Mouse (Mus musculus) MEL (cell line): Measurements from ENCODE around the gene Manba. TPM values are rescaled to one million over a fixed set of nuclear protein-coding genes. Genes with fewer than 3 reads are reported as not detected.

Experiments
- DNase-seq: peaks from one replicate; pipeline ENCODE4 v3.0.0; 2011; ENCODE audit warnings: low read depth, low spot score
- H3K27ac ChIP-seq: 2 replicates; pipeline ENCODE4 v1.5.1; 2012; ENCODE audit warnings: low read depth, mild to moderate bottlenecking, control low read depth, low read length, moderate library complexity; ENCODE audit not compliant: control insufficient read depth
- H3K27me3 ChIP-seq, 2 experiments: fragments of 150-350 bp in 1 of 2; sonication (generic) in 1 of 2; 2 replicates each; pipeline ENCODE4 v1.6.1; 2012; ENCODE audit warnings: low read length in 2 of 2, mild to moderate bottlenecking in 2 of 2, improper control_type of control experiment in 1 of 2, moderate library complexity in 1 of 2; ENCODE audit not compliant: insufficient read depth in 2 of 2, control insufficient read depth in 1 of 2
- H3K36me3 ChIP-seq, 2 experiments: 2 replicates each; pipeline ENCODE4 v1.6.1; 2012 to 2014; ENCODE audit warnings: low read length in 2 of 2, improper control_type of control experiment in 1 of 2, inconsistent platforms in 1 of 2, mild to moderate bottlenecking in 1 of 2; ENCODE audit not compliant: insufficient read depth in 2 of 2, control insufficient read depth in 1 of 2
- H3K4me1 ChIP-seq, 2 experiments: fragments of 150-350 bp in 1 of 2; sonication (generic) in 1 of 2; 2 replicates each; pipeline ENCODE4 v1.6.1; 2012; ENCODE audit warnings: low read length in 2 of 2, improper control_type of control experiment in 1 of 2, mild to moderate bottlenecking in 1 of 2; ENCODE audit not compliant: insufficient read depth in 2 of 2, control insufficient read depth in 1 of 2
- H3K4me3 ChIP-seq, 2 experiments: fragments of 150-350 bp in 1 of 2; sonication (generic) in 1 of 2; 2 replicates each; pipeline ENCODE4 v1.5.1; 2012; ENCODE audit warnings: low read depth in 2 of 2, low read length in 2 of 2, mild to moderate bottlenecking in 2 of 2, moderate library complexity in 2 of 2, control low read depth in 1 of 2, improper control_type of control experiment in 1 of 2; ENCODE audit not compliant: control insufficient read depth in 1 of 2, insufficient read depth in 1 of 2
- H3K79me2 ChIP-seq: 2 replicates; pipeline ENCODE4 v1.6.1; 2012; ENCODE audit warnings: mild to moderate bottlenecking, low read length, moderate library complexity; ENCODE audit not compliant: control insufficient read depth, poor library complexity, insufficient read depth
- H3K9ac ChIP-seq: 2 replicates; pipeline ENCODE4 v1.6.1; 2012; ENCODE audit warnings: low read depth, mild to moderate bottlenecking, control low read depth, low read length, moderate library complexity; ENCODE audit not compliant: control insufficient read depth, poor library complexity, severe bottlenecking
- H3K9me3 ChIP-seq: fragments of 150-350 bp; sonication (generic); replicated peaks from 2 replicates; pipeline ENCODE4 v1.6.1; 2012; ENCODE audit warnings: mild to moderate bottlenecking, low read length, improper control_type of control experiment, moderate library complexity; ENCODE audit not compliant: insufficient read depth
- CTCF ChIP-seq, 3 experiments: IDR thresholded peaks in 2 of 3; conservative IDR thresholded peaks in 1 of 3; 2 replicates each; pipeline ENCODE4 v1.5.1; 2011 to 2012; ENCODE audit warnings: low read length in 3 of 3, low read depth in 2 of 3, mild to moderate bottlenecking in 2 of 3, improper control_type of control experiment in 1 of 3, inconsistent platforms in 1 of 3, mixed read lengths in 1 of 3, moderate library complexity in 1 of 3; ENCODE audit not compliant: control insufficient read depth in 1 of 3, insufficient read depth in 1 of 3, poor library complexity in 1 of 3, severe bottlenecking in 1 of 3
- E2F4 ChIP-seq: IDR thresholded peaks from 2 replicates; pipeline ENCODE4 v1.6.1; 2011; ENCODE audit warnings: low read depth, low read length, improper control_type of control experiment, borderline replicate concordance
- GABPA ChIP-seq: IDR thresholded peaks from 2 replicates; pipeline ENCODE4 v1.6.1; 2012; ENCODE audit warnings: low read depth, mild to moderate bottlenecking, inconsistent platforms, low read length, improper control_type of control experiment, moderate library complexity
- GATA1 ChIP-seq: IDR thresholded peaks from 2 replicates; pipeline ENCODE4 v1.6.1; 2011; ENCODE audit warnings: low read depth, low read length, improper control_type of control experiment
- KAT2A ChIP-seq: conservative IDR thresholded peaks from 2 replicates; pipeline ENCODE4 v1.6.1; 2012; ENCODE audit warnings: low read depth, low read length, improper control_type of control experiment, inconsistent platforms
- MAZ ChIP-seq: IDR thresholded peaks from 2 replicates; pipeline ENCODE4 v1.6.1; 2012; ENCODE audit warnings: low read depth, mild to moderate bottlenecking, inconsistent platforms, low read length, improper control_type of control experiment
- MYB ChIP-seq: IDR thresholded peaks from 2 replicates; pipeline ENCODE4 v1.6.1; 2011; ENCODE audit warnings: mild to moderate bottlenecking, low read depth, low read length, improper control_type of control experiment
- NELFE ChIP-seq: IDR thresholded peaks from 2 replicates; pipeline ENCODE4 v1.6.1; 2011; ENCODE audit warnings: low read depth, low read length, improper control_type of control experiment
- NRF1 ChIP-seq: IDR thresholded peaks from 2 replicates; pipeline ENCODE4 v1.6.1; 2014; ENCODE audit warnings: low read depth, mild to moderate bottlenecking, inconsistent platforms, low read length, improper control_type of control experiment, moderate library complexity; ENCODE audit not compliant: poor library complexity, insufficient read depth, severe bottlenecking
- POLR2AphosphoS2 ChIP-seq: IDR thresholded peaks from 2 replicates; pipeline ENCODE4 v1.6.1; 2011; ENCODE audit warnings: low read length, improper control_type of control experiment
- RAD21 ChIP-seq: IDR thresholded peaks from 2 replicates; pipeline ENCODE4 v1.6.1; 2011; ENCODE audit warnings: mild to moderate bottlenecking, low read depth, low read length, improper control_type of control experiment
- SMC3 ChIP-seq: IDR thresholded peaks from 2 replicates; pipeline ENCODE4 v1.6.1; 2011; ENCODE audit warnings: low read depth, low read length, improper control_type of control experiment
- TCF12 ChIP-seq: IDR thresholded peaks from 2 replicates; pipeline ENCODE4 v1.6.1; 2014; ENCODE audit warnings: low read depth, mild to moderate bottlenecking, inconsistent platforms, low read length, improper control_type of control experiment, moderate library complexity
- USF1 ChIP-seq: IDR thresholded peaks from 2 replicates; pipeline ENCODE4 v1.6.1; 2014; ENCODE audit warnings: low read depth, mild to moderate bottlenecking, inconsistent platforms, low read length, improper control_type of control experiment, moderate library complexity
- ZKSCAN1 ChIP-seq: IDR thresholded peaks from 2 replicates; pipeline ENCODE4 v1.6.1; 2012; ENCODE audit warnings: low read depth, mild to moderate bottlenecking, inconsistent platforms, low read length, improper control_type of control experiment, moderate library complexity
- ZNF384 ChIP-seq: IDR thresholded peaks from 2 replicates; pipeline ENCODE4 v1.6.1; 2012; ENCODE audit warnings: low read depth, mild to moderate bottlenecking, inconsistent platforms, low read length, improper control_type of control experiment
- polyA plus RNA-seq, 2 experiments: library from polyadenylated mRNA; stranded (reverse) in 1 of 2; unstranded in 1 of 2; fragments of >175 nt in 1 of 2; fragments of >200 nt in 1 of 2; gene quantifications; 2 replicates each; pipeline versions ENCODE4 v1.2.1 to v1.2.4; 2012; ENCODE audit warnings: low replicate concordance in 2 of 2, low read depth in 1 of 2; ENCODE audit not compliant: insufficient read length in 2 of 2, insufficient read depth in 1 of 2, missing spikeins in 1 of 2
- total RNA-seq: library from RNA; depleted of rRNA; stranded (reverse); fragments of 300-350 nt; gene quantifications from 2 replicates; pipeline ENCODE4 v1.2.3, GENCODE M21; 2012

The Manba gene
- total and polyA plus RNA-seq, 3 experiments = 8.1 to 10.6 TPM; not detected in 1

DNA sequence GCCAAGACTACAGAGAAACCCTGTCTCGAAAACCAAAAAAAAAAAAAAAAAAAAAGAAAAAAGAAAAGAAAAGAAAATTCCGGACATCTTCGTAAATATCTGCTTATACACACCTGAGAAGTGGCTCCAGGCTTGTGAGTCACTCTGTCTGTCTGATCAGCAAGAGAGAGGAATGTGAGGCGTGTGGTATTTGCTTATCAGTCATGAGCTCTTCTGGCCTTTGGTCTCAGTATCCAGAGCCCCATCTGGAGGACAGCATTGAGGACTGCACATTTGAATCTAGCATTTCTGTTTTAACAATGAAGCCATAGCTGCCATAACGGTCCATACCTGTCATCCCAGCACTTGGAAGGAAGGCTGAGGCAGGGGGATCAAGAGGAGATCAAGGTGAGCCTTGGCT, 48.7 kb downstream of the Manba start:
- H3K27me3 ChIP-seq = no peaks in the 10 kb centered on the region
- H3K4me1 ChIP-seq = no peaks in the 10 kb centered on the region
- no peak overlapping the region for H3K4me3 ChIP-seq
- no peak overlapping the region for H3K9ac ChIP-seq
- H3K36me3 ChIP-seq = no peaks in the 10 kb centered on the region
- TF ChIP-seq GABPA (no peak), POLR2AphosphoS2 (no peak), RAD21 (peak; percentile 36; the same call in 1 of the 2 replicates), ZNF384 (no peak), GATA1 (peak; percentile 52), SMC3 (peak; percentile 50), MYB (no peak), E2F4 (no peak), CTCF (IDR thresholded peaks at IDR 0.05 in 2 of 3, conservative IDR thresholded peaks at IDR 0.05 in 1 of 3; ENCODE audit: control insufficient read depth in 1 of 3, insufficient read depth in 1 of 3, low read depth in 2 of 3, low read length in 3 of 3, poor library complexity in 1 of 3, severe bottlenecking in 1 of 3) (peak in 1 of 3 experiments; percentile 53; a peak in 2 of 6 replicates), NELFE (no peak), MAZ (no peak)
- no peaks in the 10 kb centered on the region for H3K9me3 ChIP-seq
- peak; percentile 55 for DNase-seq
- H3K79me2 ChIP-seq = no peaks in the 10 kb centered on the region
- no peak overlapping the region for H3K27ac ChIP-seq

DNA sequence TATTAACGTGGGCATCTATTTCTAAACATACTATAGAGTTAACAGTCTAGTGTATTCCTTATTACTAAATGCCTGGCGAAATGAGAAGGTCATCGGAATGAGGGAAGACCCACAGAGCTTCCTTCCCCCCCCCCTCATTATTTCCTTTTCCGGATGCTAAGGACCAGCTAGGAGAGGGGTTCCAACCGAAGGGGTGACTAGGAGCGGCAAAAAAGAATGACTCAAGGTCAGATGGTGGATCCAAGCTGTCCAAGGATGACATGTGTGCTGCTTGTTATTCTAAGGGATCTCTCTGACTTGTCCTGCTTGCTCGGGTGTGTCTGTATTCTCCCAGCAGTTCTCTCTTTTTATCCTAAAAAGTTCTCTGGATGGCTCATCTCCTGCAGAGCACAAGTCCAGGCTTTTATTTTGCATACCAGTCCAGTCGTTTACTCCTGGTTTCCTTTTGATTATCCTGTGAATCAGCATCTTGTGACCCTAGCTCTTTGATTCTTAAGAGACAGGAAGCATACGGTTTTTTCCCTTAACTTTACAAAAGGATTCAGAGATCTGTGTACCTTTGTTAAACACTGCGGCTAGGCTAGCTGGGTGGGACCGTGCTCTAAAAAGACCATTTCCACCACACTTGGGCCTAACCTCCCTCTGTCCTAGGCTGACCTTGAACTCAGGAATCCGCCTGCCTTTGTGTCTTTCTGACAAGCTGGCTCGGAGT, 61.0 kb downstream of the Manba start:
- Histone ChIP-seq H3K4me1 (no peaks in the 10 kb centered on the region), H3K79me2 (no peaks in the 10 kb centered on the region), H3K9me3 (no peaks in the 10 kb centered on the region), H3K4me3 (no peak overlapping the region), H3K27me3 (no peaks in the 10 kb centered on the region), H3K9ac (no peak overlapping the region), H3K27ac (no peak overlapping the region), H3K36me3 (peaks cover 0 to 8% of the 10 kb centered on the region in 2 experiments; a peak in 2 of 4 replicates)
- no peak for DNase-seq
- TF ChIP-seq KAT2A (no peak), NRF1 (no peak), USF1 (no peak), ZKSCAN1 (no peak), TCF12 (no peak), GATA1 (no peak)
